Mouse (Mus musculus): ENCODE data around the gene Nop2.

The Nop2 gene

DNA sequence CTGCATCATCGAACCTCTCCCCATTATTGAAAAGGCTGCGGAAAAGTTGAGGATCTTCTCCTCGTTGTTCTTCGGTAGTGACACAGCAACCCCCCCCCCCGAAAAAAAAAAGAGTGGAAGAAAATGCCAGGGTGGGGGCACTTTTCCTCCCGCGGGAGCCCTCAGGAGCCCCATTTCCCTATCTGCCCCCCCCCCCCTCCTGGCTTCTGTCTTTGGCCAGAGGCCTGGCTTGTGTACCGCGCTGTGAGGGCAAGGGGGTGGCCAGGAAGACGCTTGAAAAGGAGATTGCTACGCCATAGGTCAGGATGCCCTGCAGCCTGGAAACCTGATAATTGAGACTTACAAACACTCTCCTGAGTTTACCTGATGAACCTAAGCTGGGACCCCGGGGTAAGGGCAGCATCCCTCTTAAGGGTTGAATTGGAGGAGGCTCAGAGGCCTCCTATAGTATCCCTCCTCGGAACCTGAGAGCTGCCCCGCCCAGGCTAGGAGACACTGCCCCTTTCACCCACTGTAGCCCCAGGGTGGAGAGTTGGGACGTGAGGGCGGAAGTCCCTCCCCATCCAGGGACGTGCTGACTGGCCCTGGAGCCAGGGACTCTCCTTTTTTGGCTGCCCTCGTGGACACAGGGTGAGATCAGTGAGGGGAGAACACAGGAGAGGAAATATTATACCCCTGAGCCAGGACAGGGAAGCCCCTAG is 34.5 kb downstream of the Nop2 start, which contains the start of gene Gapdh:
Gapdh (minus strand) TSS at position 417 of the 701 bp plus-strand sequence.
- in situ Hi-C loops (cut with MboI; ENCODE audit: low sequenced_read_pairs), result no loop called here

DNA sequence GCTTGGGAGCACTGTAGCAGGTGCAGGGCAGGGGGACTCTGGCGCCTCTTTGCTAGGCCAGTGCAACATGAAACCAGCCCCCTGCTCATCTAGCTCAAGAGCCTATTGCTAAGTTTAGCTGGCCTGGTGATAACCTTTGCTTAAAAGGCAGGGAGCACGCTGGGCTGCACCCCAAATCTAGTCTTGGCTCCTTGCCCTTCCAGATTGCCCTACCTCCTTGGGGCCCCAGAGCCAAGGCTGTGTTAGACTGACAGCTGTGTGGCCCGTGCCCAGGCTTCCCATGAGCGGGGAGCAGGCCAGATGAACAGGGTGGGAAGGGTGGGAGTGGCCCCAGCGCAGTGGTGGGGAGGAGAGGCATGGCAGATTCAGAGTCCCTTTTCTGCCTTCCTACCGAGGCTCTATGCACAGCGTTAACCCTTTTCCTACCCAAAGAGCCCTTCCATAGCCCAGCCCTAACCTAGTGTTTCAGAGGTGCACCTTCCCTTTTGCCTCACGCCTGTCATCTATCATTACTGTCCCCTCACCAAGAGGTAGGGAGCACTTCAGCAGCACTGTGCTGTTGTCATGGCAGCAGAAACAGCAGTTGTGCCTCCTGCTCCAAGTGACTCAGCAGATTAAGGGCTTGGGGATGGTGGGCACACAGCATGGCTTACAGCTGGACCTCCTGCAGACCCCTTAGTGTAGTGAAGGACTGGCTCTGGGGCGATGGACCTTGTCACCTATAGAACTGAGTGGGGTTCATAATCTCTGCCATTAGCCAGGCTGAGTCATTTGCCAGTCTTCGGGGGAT is 35.3 kb downstream of the Nop2 start:
- in situ Hi-C loops (cut with MboI; ENCODE audit: low sequenced_read_pairs), result no loop called here

DNA sequence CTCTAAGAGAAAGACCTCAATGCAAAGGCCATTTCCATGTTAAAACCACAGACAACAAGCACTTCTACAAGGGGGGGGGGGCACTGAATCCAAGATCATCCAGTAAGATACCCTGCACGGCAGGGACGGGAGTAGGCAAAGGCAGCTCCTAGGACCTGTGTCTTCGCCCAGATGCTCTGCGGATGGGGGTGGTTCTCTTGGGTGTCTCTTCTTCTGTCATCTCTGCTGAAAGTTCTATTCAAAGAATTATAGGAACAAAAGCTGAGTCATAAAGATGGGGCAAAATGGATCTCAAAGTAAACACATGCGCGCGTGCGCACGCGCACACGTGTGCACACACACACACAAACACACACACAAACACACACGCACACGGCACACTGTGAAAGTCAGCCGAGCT is 36.4 kb downstream of the Nop2 start:
- in situ Hi-C loops (cut with MboI; ENCODE audit: low sequenced_read_pairs), result no loop called here

DNA sequence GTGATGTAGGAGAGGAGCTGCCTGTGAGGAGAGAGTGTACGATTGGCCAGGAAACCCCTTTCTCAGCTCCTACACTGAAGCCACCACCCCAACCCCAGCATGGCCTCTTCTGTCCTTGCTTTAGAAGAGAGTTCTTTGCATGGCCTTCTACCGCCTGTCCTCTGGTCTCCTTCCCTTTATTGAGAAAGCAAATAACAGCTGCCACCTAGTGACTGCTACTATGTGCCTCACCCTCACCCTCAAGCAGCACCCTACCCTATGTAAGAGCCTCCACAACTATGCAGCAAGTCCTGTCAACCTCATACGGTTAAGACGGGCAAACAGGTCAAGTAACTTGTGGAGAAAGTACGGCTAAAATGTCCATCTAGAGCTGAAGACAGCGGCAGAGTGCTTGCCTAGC is 38.5 kb downstream of the Nop2 start:
- in situ Hi-C loops (cut with MboI; ENCODE audit: low sequenced_read_pairs), result no loop called here

DNA sequence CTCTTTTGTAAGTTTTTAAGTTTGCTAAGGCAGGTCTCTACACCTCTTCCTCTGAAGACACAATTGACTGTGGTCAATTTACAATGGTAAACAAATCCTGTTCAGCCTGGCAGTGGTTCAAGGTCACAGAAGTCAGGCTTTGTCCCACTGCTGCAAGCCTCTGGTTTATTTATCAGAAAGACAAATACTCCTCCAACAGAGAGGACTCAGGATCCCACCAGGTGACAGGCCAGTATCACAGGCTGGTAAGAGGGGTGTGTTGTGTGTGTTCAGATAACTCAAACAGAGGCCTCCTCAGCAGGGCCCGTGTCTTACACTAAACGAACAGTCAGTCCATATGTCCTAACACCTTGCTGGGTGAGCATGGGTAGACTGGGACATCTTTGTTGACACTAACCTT is 40.8 kb downstream of the Nop2 start:
- in situ Hi-C loops (cut with MboI; ENCODE audit: low sequenced_read_pairs), result no loop called here

DNA sequence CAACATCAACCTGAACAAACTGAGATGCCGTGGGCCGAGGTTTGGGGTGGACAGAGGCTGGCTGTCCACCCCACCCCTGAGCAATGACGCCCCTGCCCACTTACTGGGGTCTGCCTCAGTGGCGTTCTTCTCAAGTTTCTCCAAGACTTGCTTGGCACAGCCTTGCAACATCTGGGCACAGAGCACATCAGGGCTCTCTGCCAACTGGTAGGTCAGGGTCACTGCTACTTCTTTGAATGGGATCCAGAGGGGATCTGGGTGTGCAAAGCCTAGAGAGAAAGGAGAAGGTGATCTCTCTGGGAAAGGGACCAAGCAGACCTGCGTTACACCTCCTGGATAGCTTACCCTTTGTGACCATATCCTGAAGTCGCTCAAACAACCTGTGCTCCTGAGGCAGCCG is 41.5 kb downstream of the Nop2 start:
- in situ Hi-C loops (cut with MboI; ENCODE audit: low sequenced_read_pairs), result no loop called here

DNA sequence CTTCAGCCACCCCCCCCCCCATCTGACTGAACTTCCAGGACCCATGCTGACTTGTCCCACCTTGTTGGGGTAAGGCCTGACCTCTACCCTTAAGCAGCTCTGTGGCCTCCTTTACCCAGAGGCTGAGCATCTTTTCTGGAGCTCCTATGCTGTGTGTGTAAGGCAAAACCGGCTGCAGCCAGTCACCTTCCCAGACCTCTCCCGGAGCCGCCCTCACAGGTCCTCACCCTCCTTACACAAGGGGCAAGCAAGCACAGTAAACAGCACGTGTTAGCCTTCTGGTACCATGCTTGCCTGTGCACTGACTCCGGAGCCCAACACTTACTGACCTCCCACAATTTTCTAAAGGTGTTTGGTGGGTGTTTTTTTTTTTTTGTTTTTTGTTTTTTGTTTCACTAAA is 43.8 kb downstream of the Nop2 start:
- in situ Hi-C loops (cut with MboI; ENCODE audit: low sequenced_read_pairs), result no loop called here

DNA sequence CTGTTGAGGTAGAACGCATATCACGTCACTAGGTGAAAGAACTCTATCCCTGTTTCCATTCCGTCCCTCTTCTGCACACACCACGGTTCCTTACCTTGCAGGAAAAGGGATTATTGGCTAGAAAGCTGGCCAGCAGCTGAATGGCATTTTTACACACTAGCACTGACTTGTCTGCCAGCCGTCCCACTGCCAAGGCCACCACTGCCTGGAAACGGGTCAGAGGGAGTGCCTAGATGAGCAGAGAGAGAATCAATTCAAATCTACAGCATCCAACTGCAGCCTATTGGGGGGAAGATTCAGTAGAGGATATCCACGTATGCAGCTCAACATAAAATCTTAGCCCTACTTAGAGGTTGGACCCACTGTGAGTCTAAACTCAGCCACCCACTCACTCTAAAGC is 47.9 kb downstream of the Nop2 start:
- in situ Hi-C loops (cut with MboI; ENCODE audit: low sequenced_read_pairs), result no loop called here

DNA sequence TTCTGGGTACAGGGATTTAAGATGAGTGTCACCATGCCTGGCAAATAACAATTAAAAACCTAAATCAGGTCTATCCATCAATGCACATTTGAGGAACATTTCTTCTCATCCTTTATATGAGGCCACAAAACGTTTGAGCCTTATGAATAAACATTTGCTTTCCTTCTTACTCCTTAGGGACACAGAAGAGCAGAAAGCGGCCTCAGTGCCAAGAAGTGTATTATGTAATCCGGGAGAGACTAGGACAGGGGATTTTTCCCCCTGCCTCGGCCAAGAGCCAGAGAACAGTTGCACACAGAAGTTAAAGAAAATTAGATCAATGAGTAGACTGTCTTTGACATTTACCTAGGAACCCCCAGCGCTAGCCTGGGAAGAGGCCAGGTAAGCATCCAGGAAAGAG is 50.4 kb downstream of the Nop2 start:
- in situ Hi-C loops (cut with MboI; ENCODE audit: low sequenced_read_pairs), result no loop called here

DNA sequence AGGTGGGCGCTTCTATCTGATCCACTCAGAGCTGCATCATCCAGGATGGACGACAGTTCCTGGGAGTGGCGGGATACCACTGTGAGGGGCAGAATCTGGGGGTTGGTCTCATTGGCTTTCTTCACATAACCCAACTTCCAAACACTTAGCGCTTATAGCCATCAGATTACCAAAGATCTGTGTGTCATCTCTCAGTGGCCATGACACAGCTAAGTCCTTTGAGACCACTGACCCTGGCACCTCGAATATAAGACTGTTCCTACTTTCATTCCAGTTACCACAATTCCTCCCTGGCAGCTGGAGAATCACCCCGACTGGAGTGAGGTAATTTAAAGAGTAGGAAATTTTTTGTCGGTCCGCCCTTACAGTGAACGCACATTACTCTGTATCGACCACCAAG is 54.5 kb downstream of the Nop2 start:
- in situ Hi-C loops (cut with MboI; ENCODE audit: low sequenced_read_pairs), result no loop called here

DNA sequence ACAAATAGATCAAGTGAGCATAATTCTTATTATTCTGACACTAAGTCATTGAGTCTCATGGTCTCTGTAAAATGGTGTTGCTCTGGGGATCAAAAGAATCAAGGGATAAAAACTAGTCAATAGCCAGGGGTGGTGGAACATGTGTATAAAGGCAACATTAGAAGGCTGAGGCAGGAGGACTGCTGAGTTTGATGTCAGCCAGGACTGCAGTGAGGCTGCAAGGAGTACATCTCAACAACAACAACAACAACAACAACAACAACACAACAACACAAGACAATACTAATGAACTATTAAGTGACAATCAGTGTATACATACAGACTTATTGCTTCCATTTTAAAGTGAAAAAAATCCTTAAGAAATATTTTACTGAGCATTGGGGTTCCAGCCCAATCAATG is 59.1 kb downstream of the Nop2 start:
- in situ Hi-C loops (cut with MboI; ENCODE audit: low sequenced_read_pairs), result no loop called here

DNA sequence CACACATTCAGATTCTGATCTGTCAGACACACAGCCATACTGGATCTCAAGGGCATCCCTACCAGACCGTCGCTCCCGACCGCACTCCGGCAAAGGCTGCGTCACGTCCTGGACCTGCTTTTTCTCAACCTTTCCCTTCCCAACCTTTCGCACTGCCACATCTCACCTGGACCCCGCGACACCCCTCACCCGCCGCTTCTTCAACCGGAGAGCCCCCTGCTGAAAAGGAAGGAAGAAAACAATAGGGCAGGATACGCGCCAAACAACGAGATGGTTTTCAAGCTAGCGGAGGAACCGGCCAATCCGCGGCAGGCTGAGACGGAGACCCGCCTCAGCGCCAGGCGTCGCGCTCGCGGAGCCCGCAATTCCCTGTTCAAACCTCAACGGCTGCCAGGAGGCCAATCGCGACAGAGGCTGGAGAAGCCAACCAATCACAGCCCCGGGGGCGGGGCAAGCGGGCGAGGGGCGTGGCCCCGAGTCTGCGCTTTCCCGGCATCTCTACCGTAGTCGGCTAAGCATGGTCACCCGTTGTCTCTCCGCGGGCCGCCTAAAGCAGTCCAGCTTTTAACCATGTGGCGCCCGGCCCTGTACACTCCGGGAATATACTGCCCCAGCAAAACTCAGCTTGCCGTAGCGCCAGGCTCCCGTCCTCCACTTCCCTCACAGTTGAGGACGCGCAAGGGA is 59.8 kb downstream of the Nop2 start, which contains the start of the genes Ncapd2 and Mrpl51:
Ncapd2 (minus strand) TSS at position 370 of the 684 bp plus-strand sequence.
Mrpl51 (plus strand) TSS at position 470 of the 684 bp plus-strand sequence.
- in situ Hi-C loops (cut with MboI; ENCODE audit: low sequenced_read_pairs), result no loop called here

DNA sequence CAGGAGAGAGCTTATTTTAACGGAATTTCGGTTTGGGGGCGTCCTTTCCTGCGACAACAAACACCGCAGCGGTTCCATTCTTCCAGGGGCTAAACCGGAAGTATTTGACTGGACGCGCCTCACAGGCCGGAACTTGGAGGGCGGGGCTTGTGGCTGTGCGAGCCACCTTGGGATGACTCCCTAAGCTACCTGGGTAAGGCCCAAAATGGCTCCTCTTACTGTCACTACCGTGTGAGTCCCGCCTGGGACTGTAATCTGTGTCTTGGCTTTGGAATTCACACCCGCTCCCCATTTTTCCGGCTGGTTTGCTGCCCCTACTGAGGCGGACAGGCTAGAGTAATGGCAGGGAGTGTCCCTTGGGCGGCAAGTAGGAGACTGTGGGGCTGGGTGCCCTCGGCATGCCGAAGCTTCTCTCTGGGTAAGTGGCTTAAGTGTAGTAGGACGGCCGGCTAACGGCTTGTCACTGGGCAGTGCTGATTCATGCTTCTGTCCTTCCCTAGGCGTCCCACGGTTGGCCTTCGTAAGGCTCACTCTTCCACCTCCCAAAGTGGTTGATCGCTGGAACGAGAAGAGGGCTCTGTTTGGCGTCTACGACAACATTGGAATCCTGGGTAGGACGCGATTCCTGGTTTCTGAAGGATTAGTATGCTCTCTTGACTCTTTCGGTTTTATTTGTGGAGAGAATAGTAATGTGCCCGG is 60.5 kb downstream of the Nop2 start:
- in situ Hi-C loops (cut with MboI; ENCODE audit: low sequenced_read_pairs), result no loop called here

DNA sequence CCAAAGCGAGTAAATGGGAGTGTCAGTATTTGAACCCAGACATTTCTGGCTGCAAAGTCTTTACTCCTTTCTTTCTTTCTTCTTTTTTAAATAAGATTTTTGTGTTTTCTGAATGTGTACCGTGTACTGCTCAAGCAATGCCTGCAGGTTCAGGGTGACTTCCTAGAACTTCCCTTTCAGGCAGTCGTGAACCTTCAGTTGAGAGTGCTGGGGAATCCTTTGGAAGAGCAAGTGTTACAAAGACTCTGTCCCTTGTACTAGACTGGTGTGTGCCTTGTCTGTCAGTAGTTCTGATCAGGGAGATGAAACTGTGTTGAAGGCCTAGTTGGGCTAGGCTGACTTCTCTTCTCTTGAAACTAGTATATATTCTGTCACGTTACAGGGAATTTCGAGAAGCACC is 61.1 kb downstream of the Nop2 start:
- in situ Hi-C loops (cut with MboI; ENCODE audit: low sequenced_read_pairs), result no loop called here

DNA sequence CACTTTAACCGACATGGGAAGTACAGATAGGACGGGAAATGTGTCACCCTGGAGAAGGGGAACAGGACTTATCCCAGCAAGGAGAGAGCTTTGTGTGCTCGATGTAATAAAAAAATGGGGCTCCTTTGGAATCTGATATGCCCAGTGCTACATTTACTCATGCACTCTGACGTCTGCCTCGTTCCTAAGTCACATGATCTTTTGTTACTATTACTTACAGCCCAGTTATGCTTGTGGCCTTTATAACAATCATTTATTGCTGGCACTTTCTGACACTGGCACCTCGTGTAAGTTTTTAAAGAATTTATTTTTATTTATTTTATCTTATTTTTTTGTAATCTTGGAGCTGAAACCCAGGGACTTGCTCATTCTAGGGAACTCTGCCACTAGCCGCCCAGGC is 61.7 kb downstream of the Nop2 start:
- in situ Hi-C loops (cut with MboI; ENCODE audit: low sequenced_read_pairs), result no loop called here
